Mouse (Mus musculus): ENCODE measurements around the gene Tex29. TPM values are rescaled to one million over a fixed set of nuclear protein-coding genes. Genes with fewer than 3 reads are reported as not detected.
A peak's percentile ranks its signal among the peaks of the same experiment; 100 is the strongest.

Gene Tex29
- polyA plus RNA-seq (2015; fragmentation: Nextera tagmentation; extraction: Ambion mirVana), result not detected in 2 replicates

DNA sequence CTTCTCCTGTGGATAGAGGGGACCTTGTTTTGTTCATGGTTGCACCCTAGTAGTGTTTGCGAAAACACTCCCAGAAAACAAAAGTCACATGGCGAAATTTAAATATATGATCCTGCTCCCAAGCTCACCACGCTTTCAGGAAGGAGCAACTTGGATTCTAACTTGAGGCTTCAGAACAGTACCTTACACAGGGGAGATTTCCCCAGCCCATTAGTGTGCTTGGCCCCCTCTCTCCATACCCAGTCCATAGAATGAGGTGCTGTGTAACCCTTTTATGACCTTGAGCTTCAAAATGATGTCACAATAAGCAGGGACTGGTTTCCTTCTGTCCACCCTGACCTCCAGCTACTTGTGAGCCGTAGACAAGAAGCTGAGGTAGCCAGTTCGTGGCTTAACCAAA lies at the start of gene Tex29:
TSS of gene Tex29 (plus strand) at position 301 of the 400 bp plus-strand sequence.
- H3K4me1 ChIP-seq (ENCODE audit: control insufficient read depth, insufficient read depth, low read length), result no peaks in the 10 kb centered on the region; the same call in 1 of the 2 replicates
- 86% methylated on average over 5 of the region's 5 CpGs for WGBS
- ATAC-seq (ENCODE audit: insufficient read depth, low FRiP score), result no peak
- no peaks in the 10 kb centered on the region for H3K27me3 ChIP-seq (ENCODE audit: control insufficient read depth, insufficient read depth, low read length)
- H3K4me2 ChIP-seq (ENCODE audit: low read depth, low read length), result no peak within 1 kb of the TSS
- H3K27ac ChIP-seq (ENCODE audit: low read length), result no peak within 1 kb of the TSS
- H3K9ac ChIP-seq (ENCODE audit: low read length), result no peak within 1 kb of the TSS
- H3K9me3 ChIP-seq (replicated peaks; ENCODE audit: control insufficient read depth, low read length), result no peaks in the 10 kb centered on the region
- no peaks in the 10 kb centered on the region for H3K36me3 ChIP-seq (ENCODE audit: control insufficient read depth, insufficient read depth, low read length)
- H3K4me3 ChIP-seq (replicated peaks; ENCODE audit: low read length), result no peak within 1 kb of the TSS

DNA sequence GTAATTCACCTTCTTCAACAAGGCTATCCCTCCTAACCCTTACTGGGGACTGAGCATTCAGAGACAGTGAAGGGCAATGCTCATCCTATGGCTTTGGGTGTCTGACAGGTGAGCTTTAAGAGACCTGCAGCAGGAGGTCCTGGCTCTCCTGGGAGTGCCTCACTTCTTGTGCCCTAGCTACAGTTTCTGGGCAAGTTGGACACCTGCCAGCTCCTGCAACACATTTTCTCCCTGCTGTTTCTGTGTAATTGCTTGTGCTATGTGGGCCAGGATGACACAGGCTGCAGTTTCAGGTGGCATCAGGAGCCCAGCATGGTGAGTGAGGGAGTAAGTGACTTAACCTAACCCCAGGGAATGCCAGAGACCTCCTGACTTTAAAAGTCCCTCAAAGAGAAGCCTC lies 45.3 kb upstream of the Tex29 start:
- no peak for ATAC-seq (ENCODE audit: insufficient read depth, low FRiP score)
- Histone ChIP-seq H3K27ac (ENCODE audit: low read length) (no peak overlapping the region), H3K4me2 (ENCODE audit: low read depth, low read length) (no peak overlapping the region), H3K36me3 (ENCODE audit: control insufficient read depth, insufficient read depth, low read length) (peaks cover 12% of the 10 kb centered on the region; the same call in 1 of the 2 replicates), H3K4me3 (replicated peaks; ENCODE audit: low read length) (no peak overlapping the region), H3K9ac (ENCODE audit: low read length) (no peak overlapping the region), H3K4me1 (ENCODE audit: control insufficient read depth, insufficient read depth, low read length) (no peaks in the 10 kb centered on the region), H3K27me3 (ENCODE audit: control insufficient read depth, insufficient read depth, low read length) (no peaks in the 10 kb centered on the region), H3K9me3 (replicated peaks; ENCODE audit: control insufficient read depth, low read length) (no peaks in the 10 kb centered on the region)

- 74% methylated on average over 8 of the region's 8 CpGs for WGBS
- no peak overlapping the region for H3K9ac ChIP-seq (ENCODE audit: low read length)
- no peak for ATAC-seq (ENCODE audit: insufficient read depth, low FRiP score)
- no peak overlapping the region for H3K4me3 ChIP-seq (replicated peaks; ENCODE audit: low read length)
- no peaks in the 10 kb centered on the region for H3K4me1 ChIP-seq (ENCODE audit: control insufficient read depth, insufficient read depth, low read length)
- no peak overlapping the region for H3K4me2 ChIP-seq (ENCODE audit: low read depth, low read length)
- no peaks in the 10 kb centered on the region for H3K27me3 ChIP-seq (ENCODE audit: control insufficient read depth, insufficient read depth, low read length)
- H3K27ac ChIP-seq (ENCODE audit: low read length), result no peak overlapping the region
- no peaks in the 10 kb centered on the region for H3K9me3 ChIP-seq (replicated peaks; ENCODE audit: control insufficient read depth, low read length)
- H3K36me3 ChIP-seq (ENCODE audit: control insufficient read depth, insufficient read depth, low read length), result peaks cover 11% of the 10 kb centered on the region; the same call in 1 of the 2 replicates
Measured at GRCm38 (mm10) chr8:11797128-11797527, 43.1 kb upstream of the Tex29 start.

DNA sequence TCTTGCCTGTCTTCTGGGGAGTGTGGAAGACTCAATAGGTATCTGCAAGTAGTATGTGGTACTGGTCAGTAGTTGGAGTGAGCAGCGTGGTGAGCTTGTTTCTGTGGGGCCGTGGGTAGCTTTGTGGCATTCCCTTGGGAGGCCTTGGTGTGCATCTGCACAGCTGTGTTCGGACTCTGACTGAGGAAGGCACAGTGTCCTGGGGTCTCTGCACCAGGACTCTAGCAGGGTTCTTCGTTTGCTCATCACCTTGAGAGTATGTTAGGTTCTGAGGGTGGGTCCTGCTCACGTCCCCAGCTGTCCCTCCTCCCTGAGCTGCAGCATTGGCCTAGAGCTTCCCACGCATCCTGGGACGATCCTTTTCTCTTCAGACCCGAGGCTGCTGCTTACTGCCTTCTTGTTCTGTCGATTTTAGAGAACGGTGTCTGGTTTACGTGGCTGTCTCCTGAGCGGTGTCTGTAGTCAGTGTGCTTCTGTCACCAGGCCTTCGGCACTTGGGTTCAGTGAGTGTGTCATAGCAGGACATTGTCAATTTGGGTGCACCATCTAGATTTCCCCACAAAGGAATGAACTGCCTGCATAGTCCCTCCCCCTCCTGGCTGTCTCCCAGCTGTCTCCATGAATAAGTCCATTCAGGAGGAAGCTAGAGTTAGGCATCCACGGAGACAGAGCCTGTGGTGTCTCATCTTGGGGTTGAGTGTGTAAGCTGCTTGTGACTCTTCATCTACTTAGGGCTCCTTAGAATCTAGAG lies 42.4 kb upstream of the Tex29 start:
- 80% methylated on average over 14 of the region's 14 CpGs for WGBS
- peaks cover 5% of the 10 kb centered on the region; the same call in 1 of the 2 replicates for H3K36me3 ChIP-seq (ENCODE audit: control insufficient read depth, insufficient read depth, low read length)

DNA sequence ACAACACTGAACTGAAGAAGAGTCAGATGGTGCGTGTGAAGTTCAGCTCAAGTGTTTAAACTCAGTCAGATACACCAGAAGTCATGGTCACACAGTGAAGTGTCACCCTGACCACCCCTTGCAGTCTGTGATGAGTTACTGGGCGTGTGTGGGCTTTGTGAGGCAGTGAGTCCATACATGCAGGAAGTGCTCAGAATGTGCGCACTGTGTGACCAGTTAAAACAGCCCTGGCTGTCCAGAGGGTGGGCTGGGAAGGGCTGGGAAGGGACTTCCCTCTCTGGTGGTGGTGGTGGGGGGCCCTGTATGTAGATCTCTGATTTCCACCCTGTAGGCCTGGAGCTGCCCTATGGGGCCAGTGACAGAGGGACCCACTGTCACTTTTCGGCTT lies 41.8 kb upstream of the Tex29 start:
- no peak overlapping the region for H3K9ac ChIP-seq (ENCODE audit: low read length)
- no peak overlapping the region for H3K4me2 ChIP-seq (ENCODE audit: low read depth, low read length)
- no peaks in the 10 kb centered on the region for H3K9me3 ChIP-seq (replicated peaks; ENCODE audit: control insufficient read depth, low read length)
- no peaks in the 10 kb centered on the region for H3K36me3 ChIP-seq (ENCODE audit: control insufficient read depth, insufficient read depth, low read length)
- no peaks in the 10 kb centered on the region for H3K27me3 ChIP-seq (ENCODE audit: control insufficient read depth, insufficient read depth, low read length)
- H3K4me3 ChIP-seq (replicated peaks; ENCODE audit: low read length), result no peak overlapping the region
- 86% methylated on average over 4 of the region's 4 CpGs for WGBS
- H3K27ac ChIP-seq (ENCODE audit: low read length), result no peak overlapping the region
- H3K4me1 ChIP-seq (ENCODE audit: control insufficient read depth, insufficient read depth, low read length), result no peaks in the 10 kb centered on the region
- no peak for ATAC-seq (ENCODE audit: insufficient read depth, low FRiP score)

More for the DNA sequence above, 42.4 kb upstream of the Tex29 start:
- no peaks in the 10 kb centered on the region for H3K9me3 ChIP-seq (replicated peaks; ENCODE audit: control insufficient read depth, low read length)
- ATAC-seq (ENCODE audit: insufficient read depth, low FRiP score), result 0 out of 2 replicates have a peak, but pooled peaks have one; percentile 37
- no peak overlapping the region for H3K4me2 ChIP-seq (ENCODE audit: low read depth, low read length)
- H3K27me3 ChIP-seq (ENCODE audit: control insufficient read depth, insufficient read depth, low read length), result no peaks in the 10 kb centered on the region
- H3K4me3 ChIP-seq (replicated peaks; ENCODE audit: low read length), result no peak overlapping the region
- no peak overlapping the region for H3K9ac ChIP-seq (ENCODE audit: low read length)
- H3K4me1 ChIP-seq (ENCODE audit: control insufficient read depth, insufficient read depth, low read length), result no peaks in the 10 kb centered on the region
- H3K27ac ChIP-seq (ENCODE audit: low read length), result no peak overlapping the region

DNA sequence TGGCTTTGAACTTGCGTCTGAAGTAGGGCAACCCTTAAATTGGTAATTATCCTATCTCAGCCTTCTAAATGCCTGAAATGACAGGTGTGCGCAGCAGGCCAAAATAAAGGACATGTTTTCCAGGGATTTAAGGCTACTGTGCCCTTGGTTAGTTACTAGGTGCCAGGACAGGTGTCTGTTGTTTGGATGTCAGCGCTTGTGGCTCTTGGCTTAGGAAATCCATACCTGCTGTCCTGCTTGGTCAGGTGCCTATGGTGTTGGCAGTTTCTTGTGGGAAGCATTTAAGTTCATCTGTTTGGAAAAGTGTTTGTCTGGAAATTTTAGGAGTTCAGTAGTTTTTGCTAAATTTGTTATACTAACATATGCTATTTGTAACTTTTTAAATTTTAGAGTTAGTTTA lies 41.2 kb upstream of the Tex29 start:
- no peak overlapping the region for H3K4me2 ChIP-seq (ENCODE audit: low read depth, low read length)
- H3K36me3 ChIP-seq (ENCODE audit: control insufficient read depth, insufficient read depth, low read length), result no peaks in the 10 kb centered on the region
- WGBS, result 89% methylated on average over 3 of the region's 3 CpGs
- H3K4me3 ChIP-seq (replicated peaks; ENCODE audit: low read length), result no peak overlapping the region
- ATAC-seq (ENCODE audit: insufficient read depth, low FRiP score), result no peak
- H3K9me3 ChIP-seq (replicated peaks; ENCODE audit: control insufficient read depth, low read length), result no peaks in the 10 kb centered on the region
- no peaks in the 10 kb centered on the region for H3K27me3 ChIP-seq (ENCODE audit: control insufficient read depth, insufficient read depth, low read length)
- no peaks in the 10 kb centered on the region for H3K4me1 ChIP-seq (ENCODE audit: control insufficient read depth, insufficient read depth, low read length)
- H3K27ac ChIP-seq (ENCODE audit: low read length), result no peak overlapping the region
- H3K9ac ChIP-seq (ENCODE audit: low read length), result no peak overlapping the region

DNA sequence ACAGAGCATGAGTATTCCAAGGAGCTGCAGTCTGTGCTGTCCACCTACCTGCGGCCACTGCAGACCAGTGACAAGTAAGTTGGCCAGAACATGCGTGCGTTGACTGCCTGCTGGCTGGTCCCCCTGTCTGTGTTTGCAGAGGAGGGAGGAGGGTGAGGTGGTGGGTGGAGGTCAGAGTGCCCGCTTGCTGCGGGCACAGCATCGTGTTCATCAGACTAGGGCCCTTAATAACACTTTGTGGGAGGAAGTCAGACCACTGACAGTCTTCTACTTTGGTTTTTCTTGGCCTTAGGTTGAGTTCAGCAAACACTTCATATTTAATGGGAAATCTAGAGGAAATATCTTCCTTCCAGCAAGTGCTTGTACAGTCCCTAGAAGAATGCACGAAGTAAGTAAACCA lies 39.8 kb upstream of the Tex29 start:
- WGBS, result 80% methylated on average over 7 of the region's 7 CpGs
- no peak for ATAC-seq (ENCODE audit: insufficient read depth, low FRiP score)
- no peaks in the 10 kb centered on the region for H3K4me1 ChIP-seq (ENCODE audit: control insufficient read depth, insufficient read depth, low read length)
- H3K4me2 ChIP-seq (ENCODE audit: low read depth, low read length), result no peak overlapping the region
- H3K9me3 ChIP-seq (replicated peaks; ENCODE audit: control insufficient read depth, low read length), result no peaks in the 10 kb centered on the region
- H3K9ac ChIP-seq (ENCODE audit: low read length), result no peak overlapping the region
- no peaks in the 10 kb centered on the region for H3K36me3 ChIP-seq (ENCODE audit: control insufficient read depth, insufficient read depth, low read length)
- no peak overlapping the region for H3K27ac ChIP-seq (ENCODE audit: low read length)
- no peaks in the 10 kb centered on the region for H3K27me3 ChIP-seq (ENCODE audit: control insufficient read depth, insufficient read depth, low read length)
- no peak overlapping the region for H3K4me3 ChIP-seq (replicated peaks; ENCODE audit: low read length)

DNA sequence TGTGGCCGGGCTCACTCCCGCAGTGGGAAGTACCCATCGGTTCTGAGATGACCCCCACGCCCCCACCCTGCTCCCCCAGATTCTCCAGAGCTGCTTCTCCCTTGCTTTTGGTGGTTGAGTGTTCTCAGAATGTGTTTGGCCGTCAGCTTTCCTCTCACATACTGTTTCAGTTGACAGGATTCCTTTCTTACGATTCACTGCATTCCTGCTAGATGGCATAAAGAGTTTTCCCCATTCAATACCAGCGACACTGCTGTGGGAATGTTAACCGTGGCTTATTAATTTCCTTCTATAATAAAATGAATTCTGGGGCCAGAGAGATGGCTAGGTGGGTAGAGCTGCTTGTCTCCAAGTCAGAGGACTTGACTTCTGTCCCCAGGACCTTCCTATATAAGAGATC lies 38.7 kb upstream of the Tex29 start:
- Histone ChIP-seq H3K4me1 (ENCODE audit: control insufficient read depth, insufficient read depth, low read length) (no peaks in the 10 kb centered on the region), H3K36me3 (ENCODE audit: control insufficient read depth, insufficient read depth, low read length) (no peaks in the 10 kb centered on the region; the same call in 1 of the 2 replicates), H3K9me3 (replicated peaks; ENCODE audit: control insufficient read depth, low read length) (no peaks in the 10 kb centered on the region), H3K9ac (ENCODE audit: low read length) (no peak overlapping the region), H3K27me3 (ENCODE audit: control insufficient read depth, insufficient read depth, low read length) (no peaks in the 10 kb centered on the region), H3K4me3 (replicated peaks; ENCODE audit: low read length) (no peak overlapping the region), H3K27ac (ENCODE audit: low read length) (peak overlapping the region; percentile 4), H3K4me2 (ENCODE audit: low read depth, low read length) (no peak overlapping the region)
- WGBS, result 41% methylated on average over 8 of the region's 8 CpGs
- no peak for ATAC-seq (ENCODE audit: insufficient read depth, low FRiP score)

DNA sequence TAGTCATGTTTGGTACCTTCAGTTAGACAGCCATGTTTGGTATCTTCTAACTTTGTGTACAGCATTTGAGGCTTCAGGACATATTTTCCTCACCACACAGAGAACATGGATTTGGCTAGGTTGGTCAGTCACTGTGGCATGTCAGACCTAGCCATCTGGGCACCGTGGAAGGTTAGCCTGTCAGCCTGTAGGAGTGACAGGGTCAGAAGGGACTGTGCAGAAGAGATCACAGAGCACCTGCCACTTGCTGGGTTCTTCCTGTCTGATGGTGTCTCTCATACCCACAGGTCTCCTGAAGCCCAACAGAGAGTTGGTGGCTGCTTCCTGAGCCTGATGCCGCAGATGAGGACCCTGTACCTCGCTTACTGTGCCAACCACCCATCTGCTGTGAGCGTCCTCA lies 35.4 kb upstream of the Tex29 start:
- Histone ChIP-seq H3K36me3 (ENCODE audit: control insufficient read depth, insufficient read depth, low read length) (peaks cover 13% of the 10 kb centered on the region; the same call in 1 of the 2 replicates), H3K27me3 (ENCODE audit: control insufficient read depth, insufficient read depth, low read length) (no peaks in the 10 kb centered on the region), H3K4me1 (ENCODE audit: control insufficient read depth, insufficient read depth, low read length) (no peaks in the 10 kb centered on the region), H3K4me3 (replicated peaks; ENCODE audit: low read length) (no peak overlapping the region), H3K9ac (ENCODE audit: low read length) (no peak overlapping the region), H3K4me2 (ENCODE audit: low read depth, low read length) (no peak overlapping the region), H3K27ac (ENCODE audit: low read length) (no peak overlapping the region), H3K9me3 (replicated peaks; ENCODE audit: control insufficient read depth, low read length) (no peaks in the 10 kb centered on the region)
- ATAC-seq (ENCODE audit: insufficient read depth, low FRiP score), result no peak
- 84% methylated on average over 4 of the region's 4 CpGs for WGBS

All from stomach, embryonic 16.5 days (tissue).